8 mouse cellular contexts compared by ENCODE assay signal in the genomic region with DNA sequence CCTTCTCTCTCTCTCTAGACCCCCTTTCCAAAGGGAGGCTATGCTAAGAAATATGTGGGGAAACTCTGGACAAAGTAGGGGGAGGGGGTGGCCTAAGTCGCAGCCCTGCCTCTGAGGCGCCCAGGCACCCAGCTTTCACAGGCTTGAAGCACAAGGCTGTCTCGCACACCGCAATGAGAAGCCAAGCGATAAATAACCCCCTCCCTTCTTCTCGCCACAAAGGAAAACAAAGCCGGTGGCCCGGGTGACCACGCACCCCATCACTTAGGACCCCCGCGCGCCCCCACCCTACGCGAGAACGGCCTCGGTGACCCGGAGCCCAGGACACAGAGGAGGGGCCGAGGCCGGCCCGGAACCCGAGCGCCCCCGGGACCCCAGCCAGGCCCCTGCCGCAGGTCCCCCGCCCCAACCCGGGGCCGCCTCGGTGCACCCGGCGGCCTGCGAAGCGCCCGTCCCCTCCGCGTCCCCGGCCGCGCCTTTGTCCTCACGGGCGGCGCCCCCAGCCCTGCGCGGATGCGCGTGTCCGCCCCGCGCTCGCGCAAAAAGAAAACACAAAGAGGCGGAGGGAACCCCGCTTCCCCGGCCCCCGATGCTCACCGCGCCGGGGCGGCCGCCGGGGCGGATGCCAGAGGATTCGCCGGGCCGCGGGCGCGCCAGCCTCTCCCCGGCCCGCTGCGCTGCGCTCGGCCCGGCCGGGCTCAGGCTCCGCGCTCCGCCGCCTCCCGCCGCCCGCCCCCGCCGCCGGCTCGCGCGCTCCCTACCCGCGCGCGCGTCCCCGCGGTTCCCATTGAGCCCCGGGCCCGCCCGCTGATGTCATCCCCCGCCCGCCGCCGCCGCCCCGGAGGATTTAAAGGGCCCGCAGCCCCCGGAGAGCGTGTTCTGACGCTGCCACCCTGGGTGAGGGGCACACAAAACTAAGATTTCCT. TPM values are rescaled to one million over a fixed set of nuclear protein-coding genes. Genes with fewer than 3 reads are reported as not detected.
DNase-seq lines count a peak whose midpoint lies in the region; ATAC-seq and TF ChIP-seq lines count a peak whose summit lies in the region.

No protein-coding gene starts in this region.

- TF ChIP-seq CTCF in brain, embryonic 14.5 days (IDR thresholded peaks at IDR 0.05; ENCODE audit: borderline replicate concordance, extremely low read depth, insufficient read depth, insufficient read length), result no peak
- no peak for TF ChIP-seq CTCF in kidney, postnatal 0 days (IDR thresholded peaks at IDR 0.05; ENCODE audit: low read depth)
- TF ChIP-seq CTCF in testis, adult 2 months (IDR thresholded peaks at IDR 0.05; ENCODE audit: control insufficient read depth, insufficient read depth, insufficient replicate concordance, low read depth, low read length), result no peak

- peak overlapping the region; percentile 96 for H3K4me3 ChIP-seq in forebrain, embryonic 10.5 days
- peak overlapping the region; percentile 92 to 93 for H3K4me3 ChIP-seq in heart, embryonic 14.5 days (ENCODE audit: control insufficient read depth in 1 of 2, insufficient read depth in 1 of 2, low read depth in 1 of 2, low read length in 2 of 2)
- H3K4me3 ChIP-seq in kidney, postnatal 0 days (replicated peaks; ENCODE audit: low read depth, low read length), result peak overlapping the region; percentile 88
- H3K4me3 ChIP-seq in liver, embryonic 16.5 days (ENCODE audit: low read depth, low read length), result peak overlapping the region; percentile 70
- peak overlapping the region; percentile 97 for H3K4me3 ChIP-seq in neural tube, embryonic 12.5 days
- H3K4me3 ChIP-seq in testis, adult 2 months (ENCODE audit: control insufficient read depth, low read depth, low read length), result peak overlapping the region; percentile 77

- H3K27ac ChIP-seq in forebrain, embryonic 10.5 days, result peak overlapping the region; percentile 100
- H3K27ac ChIP-seq in heart, embryonic 14.5 days (replicated peaks in 1 of 2; ENCODE audit: control insufficient read depth in 1 of 2, insufficient read depth in 1 of 2, low read depth in 2 of 2, low read length in 2 of 2), result peak overlapping the region; percentile 93 to 97
- peak overlapping the region; percentile 94 for H3K27ac ChIP-seq in kidney, postnatal 0 days
- peak overlapping the region; percentile 13; the same call in 1 of the 2 replicates for H3K27ac ChIP-seq in liver, embryonic 16.5 days (ENCODE audit: low read length)
- peak overlapping the region; percentile 97 for H3K27ac ChIP-seq in neural tube, embryonic 12.5 days
- H3K27ac ChIP-seq in testis, adult 2 months (ENCODE audit: control insufficient read depth, insufficient read depth, low read depth, low read length), result peak overlapping the region; percentile 45; the same call in 1 of the 2 replicates

- H3K9ac ChIP-seq in heart, embryonic 14.5 days (ENCODE audit: low read length), result peak overlapping the region; percentile 99
- H3K9ac ChIP-seq in kidney, postnatal 0 days (ENCODE audit: low read depth, low read length), result peak overlapping the region; percentile 94
- H3K9ac ChIP-seq in liver, embryonic 16.5 days (ENCODE audit: low read depth, low read length), result peak overlapping the region; percentile 73
- peak overlapping the region; percentile 99 for H3K9ac ChIP-seq in neural tube, embryonic 12.5 days

- H3K36me3 ChIP-seq in forebrain, embryonic 10.5 days (replicated peaks), result peaks cover 32% of the 10 kb centered on the region
- H3K36me3 ChIP-seq in heart, embryonic 14.5 days (ENCODE audit: control insufficient read depth, insufficient read depth, low read length), result peaks cover 22% of the 10 kb centered on the region
- H3K36me3 ChIP-seq in kidney, postnatal 0 days (ENCODE audit: insufficient read depth, low read length), result 0 out of 2 replicates have a peak, but pooled peaks cover 4% of the 10 kb centered on the region
- H3K36me3 ChIP-seq in liver, embryonic 16.5 days (ENCODE audit: control insufficient read depth, insufficient read depth), result no peaks in the 10 kb centered on the region
- peaks cover 23% of the 10 kb centered on the region for H3K36me3 ChIP-seq in neural tube, embryonic 12.5 days
- no peaks in the 10 kb centered on the region for H3K36me3 ChIP-seq in testis, adult 2 months (ENCODE audit: control insufficient read depth, insufficient read depth, low read length)

- WGBS in forebrain, embryonic 10.5 days, result under 1% methylated on average over 104 of the region's 107 CpGs
- WGBS in heart, embryonic 14.5 days, result 1% methylated on average over 88 of the region's 107 CpGs
- under 1% methylated on average over 90 of the region's 107 CpGs for WGBS in kidney, postnatal 0 days
- WGBS in liver, embryonic 16.5 days (ENCODE audit: insufficient replicate concordance), result under 1% methylated on average over 70 of the region's 107 CpGs
- WGBS in neural tube, embryonic 12.5 days, result 1% methylated on average over 100 of the region's 107 CpGs

- peak overlapping the region; percentile 84 for H3K4me2 ChIP-seq in heart, embryonic 14.5 days (ENCODE audit: low read length)
- H3K4me2 ChIP-seq in kidney, postnatal 0 days (ENCODE audit: low read length), result peak overlapping the region; percentile 76
- peak overlapping the region; percentile 71 for H3K4me2 ChIP-seq in liver, embryonic 16.5 days (ENCODE audit: low read depth, low read length)
- peak overlapping the region; percentile 81 for H3K4me2 ChIP-seq in neural tube, embryonic 12.5 days (replicated peaks)

- ATAC-seq in CD4-positive, CD25-positive, alpha-beta regulatory T cell, adult 4 months, result peak; percentile 70
- peak; percentile 55; the same call in 1 of the 2 replicates for ATAC-seq in heart, embryonic 14.5 days (ENCODE audit: insufficient number of reproducible peaks, insufficient read depth, low FRiP score, low read depth)
- peak; percentile 54 for ATAC-seq in kidney, postnatal 0 days (replicated peaks; ENCODE audit: low FRiP score, low read depth)
- peak; percentile 69 for ATAC-seq in liver, embryonic 16.5 days (ENCODE audit: low read depth)
- ATAC-seq in neural tube, embryonic 12.5 days (ENCODE audit: low FRiP score, low read depth), result peak; percentile 77

- no peaks in the 10 kb centered on the region for H3K9me3 ChIP-seq in forebrain, embryonic 10.5 days
- H3K9me3 ChIP-seq in heart, embryonic 14.5 days (ENCODE audit: control insufficient read depth, low read length), result no peaks in the 10 kb centered on the region
- H3K9me3 ChIP-seq in kidney, postnatal 0 days (replicated peaks; ENCODE audit: low read length), result no peaks in the 10 kb centered on the region
- H3K9me3 ChIP-seq in liver, embryonic 16.5 days (replicated peaks; ENCODE audit: control insufficient read depth, low read length), result no peaks in the 10 kb centered on the region
- no peaks in the 10 kb centered on the region for H3K9me3 ChIP-seq in neural tube, embryonic 12.5 days

- H3K4me1 ChIP-seq in forebrain, embryonic 10.5 days, result peaks cover 73% of the 10 kb centered on the region
- H3K4me1 ChIP-seq in heart, embryonic 14.5 days (ENCODE audit: control insufficient read depth in 2 of 2, insufficient read depth in 2 of 2, low read length in 2 of 2), result peaks cover 52 to 53% of the 10 kb centered on the region in 2 experiments
- peaks cover 39% of the 10 kb centered on the region for H3K4me1 ChIP-seq in kidney, postnatal 0 days (replicated peaks; ENCODE audit: insufficient read depth, low read length)
- peaks cover 2% of the 10 kb centered on the region for H3K4me1 ChIP-seq in liver, embryonic 16.5 days (ENCODE audit: control insufficient read depth, low read depth, low read length)
- H3K4me1 ChIP-seq in neural tube, embryonic 12.5 days, result peaks cover 50% of the 10 kb centered on the region
- peaks cover 8% of the 10 kb centered on the region for H3K4me1 ChIP-seq in testis, adult 2 months (ENCODE audit: control insufficient read depth, insufficient read depth, low read length)

- DNase-seq in brain, embryonic 14.5 days (ENCODE audit: low read depth), result peak; percentile 89
- peak; percentile 78 for DNase-seq in forebrain, embryonic 10.5 days (ENCODE audit: extremely low spot score, low spot score)
- peak; percentile 77 for DNase-seq in kidney, postnatal 0 days (ENCODE audit: low spot score)

- H3K27me3 ChIP-seq in forebrain, embryonic 10.5 days (ENCODE audit: poor library complexity, severe bottlenecking), result 0 out of 2 replicates have a peak, but pooled peaks cover 7% of the 10 kb centered on the region
- H3K27me3 ChIP-seq in heart, embryonic 14.5 days (ENCODE audit: control insufficient read depth, insufficient read depth, low read length), result no peaks in the 10 kb centered on the region
- no peaks in the 10 kb centered on the region for H3K27me3 ChIP-seq in kidney, postnatal 0 days (ENCODE audit: insufficient read depth, low read length)
- peaks cover 14% of the 10 kb centered on the region for H3K27me3 ChIP-seq in liver, embryonic 16.5 days (ENCODE audit: control insufficient read depth, insufficient read depth, low read depth, low read length)
- no peaks in the 10 kb centered on the region for H3K27me3 ChIP-seq in neural tube, embryonic 12.5 days (replicated peaks)
- no peaks in the 10 kb centered on the region for H3K27me3 ChIP-seq in testis, adult 2 months (ENCODE audit: control insufficient read depth, insufficient read depth, low read length)

- TF ChIP-seq POLR2A in brain, embryonic 14.5 days (IDR thresholded peaks at IDR 0.05; ENCODE audit: borderline replicate concordance, extremely low read depth, insufficient read depth, insufficient read length, poor library complexity, severe bottlenecking), result peak; percentile 78
- no peak for TF ChIP-seq POLR2A in testis, adult 2 months (IDR thresholded peaks at IDR 0.05; ENCODE audit: control insufficient read depth, low read depth, low read length)

RNA-seq across cellular contexts. Expression of gene Csnk1e, which starts 13.8 kb away (rescaled TPM):
- polyA plus RNA-seq in CD4-positive, CD25-positive, alpha-beta regulatory T cell, adult 4 months (2017; shearing (Covaris generic)), result 1 to 10 TPM; 3.1 to 6.2 TPM
- 403 and 452 TPM in 2 replicates for polyA plus RNA-seq in brain, embryonic 14.5 days (2012; rRNA removed)
- polyA plus RNA-seq in forebrain, embryonic 10.5 days (2016; fragmentation: Nextera tagmentation; extraction: Ambion mirVana), result 117 and 123 TPM in 2 replicates
- polyA plus RNA-seq in heart, embryonic 14.5 days (2014; fragmentation: Nextera tagmentation; extraction: Ambion mirVana), result 83.0 and 95.1 TPM in 2 replicates
- polyA plus RNA-seq in kidney, postnatal 0 days (2015; fragmentation: Nextera tagmentation; extraction: Ambion mirVana), result 50.9 and 53.9 TPM in 2 replicates
- 4.2 and 4.8 TPM in 2 replicates for polyA plus RNA-seq in liver, embryonic 16.5 days (2015; fragmentation: Nextera tagmentation; extraction: Ambion mirVana)
- polyA plus RNA-seq in neural tube, embryonic 12.5 days (2016; fragmentation: Nextera tagmentation; extraction: Ambion mirVana), result 303 and 308 TPM in 2 replicates
- polyA plus RNA-seq in testis, adult 2 months (2012; rRNA removed), result 5.5 and 6.7 TPM in 2 replicates

RNA-seq across cellular contexts. Expression of gene Tmem184b, which starts 38.2 kb away (rescaled TPM):
- 10 to 100 TPM in 1 of 2 experiments, 1 to 10 TPM in 1; 9.6 to 12.5 TPM for polyA plus RNA-seq in CD4-positive, CD25-positive, alpha-beta regulatory T cell, adult 4 months (2017; shearing (Covaris generic))
- polyA plus RNA-seq in brain, embryonic 14.5 days (2012; rRNA removed), result 52.3 and 70.7 TPM in 2 replicates
- polyA plus RNA-seq in forebrain, embryonic 10.5 days (2016; fragmentation: Nextera tagmentation; extraction: Ambion mirVana), result 50.0 and 56.1 TPM in 2 replicates
- 56.1 and 60.6 TPM in 2 replicates for polyA plus RNA-seq in heart, embryonic 14.5 days (2014; fragmentation: Nextera tagmentation; extraction: Ambion mirVana)
- 44.4 and 47.5 TPM in 2 replicates for polyA plus RNA-seq in kidney, postnatal 0 days (2015; fragmentation: Nextera tagmentation; extraction: Ambion mirVana)
- polyA plus RNA-seq in liver, embryonic 16.5 days (2015; fragmentation: Nextera tagmentation; extraction: Ambion mirVana), result 10.4 and 12.1 TPM in 2 replicates
- polyA plus RNA-seq in neural tube, embryonic 12.5 days (2016; fragmentation: Nextera tagmentation; extraction: Ambion mirVana), result 44.3 and 50.4 TPM in 2 replicates
- 9.7 and 11.8 TPM in 2 replicates for polyA plus RNA-seq in testis, adult 2 months (2012; rRNA removed)

Comparison
In these comparisons a context has a peak if more than half of its experiments do, and no peak if none do; other contexts are left out.
1. Peak in every context shown above with its lines: DNase-seq, ATAC-seq, H3K4me3 ChIP-seq and H3K27ac ChIP-seq.
2. H3K27ac ChIP-seq: peak in every context shown above with its lines; median percentile 100 in forebrain, embryonic 10.5 days; 97 in neural tube, embryonic 12.5 days; 95 in heart, embryonic 14.5 days; 94 in kidney, postnatal 0 days; 45 in testis, adult 2 months; 13 in liver, embryonic 16.5 days.